Mouse (Mus musculus): ENCODE measurements around the gene Klrb1b.

DNA sequence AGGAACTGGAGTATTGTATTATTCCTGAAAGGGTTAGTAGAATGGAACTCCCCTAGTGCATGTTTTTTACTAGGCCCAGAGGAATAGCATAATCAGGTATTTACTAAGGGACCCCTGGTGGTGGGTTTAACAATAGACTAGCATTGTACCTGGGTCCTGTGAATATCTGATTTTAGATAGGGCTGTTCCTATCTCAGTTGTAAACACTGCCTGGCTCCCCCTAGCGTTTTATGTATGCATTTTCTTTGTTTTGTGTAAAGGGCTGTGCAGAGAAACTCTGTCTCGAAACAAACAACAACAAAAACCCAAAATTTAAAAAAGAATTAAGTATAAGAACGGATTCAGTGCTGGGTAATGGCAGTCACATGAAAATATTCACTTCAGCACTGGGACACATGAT is 19.1 kb downstream of the Klrb1b start:
- TF ChIP-seq CTCF (IDR thresholded peaks at IDR 0.05; ENCODE audit: control insufficient read depth, insufficient read depth, insufficient read length) (no peak), MAX (IDR thresholded peaks at IDR 0.05) (no peak), MYOG (IDR thresholded peaks at IDR 0.05; ENCODE audit: control insufficient read depth, extremely low read depth, insufficient read length) (no peak), USF1 (IDR thresholded peaks at IDR 0.05; ENCODE audit: low read depth) (no peak), CEBPB (IDR thresholded peaks at IDR 0.05; ENCODE audit: low read depth) (no peak), FOSL1 (IDR thresholded peaks at IDR 0.05; ENCODE audit: insufficient read depth, low read length, poor library complexity, severe bottlenecking) (no peak), MYOD1 (IDR thresholded peaks at IDR 0.05; ENCODE audit: control insufficient read depth, insufficient read length, low read depth) (no peak)
